Mouse (Mus musculus) liver, embryonic 13.5 days (tissue): ENCODE data around the gene Mast4. TPM values are rescaled to one million over a fixed set of nuclear protein-coding genes. Genes with fewer than 3 reads are reported as not detected.

ENCODE experiments used
- ATAC-seq: fragments of 200-750 bp; cut with Nextera tagmentation; 2 replicates; pipeline ENCODE4 v1.8.0; 2017; ENCODE audit warnings: low read depth, mild to moderate bottlenecking, moderate number of reproducible peaks, moderate library complexity
- DNase-seq: peaks from one replicate; pipeline ENCODE4 v3.0.0; 2022
- H3K27ac ChIP-seq: fragments of 300-500 bp; sonication (generic); 2 replicates; pipeline ENCODE4 v1.5.1; 2015; ENCODE audit warnings: moderate library complexity, mild to moderate bottlenecking, inconsistent platforms
- H3K27me3 ChIP-seq: fragments of 300-500 bp; sonication (generic); 2 replicates; pipeline ENCODE4 v1.6.1; 2015; ENCODE audit warnings: mild to moderate bottlenecking, inconsistent platforms
- H3K36me3 ChIP-seq: fragments of 300-500 bp; sonication (generic); 2 replicates; pipeline ENCODE4 v1.6.1; 2015; ENCODE audit warnings: mild to moderate bottlenecking, inconsistent platforms
- H3K4me1 ChIP-seq: fragments of 300-500 bp; sonication (generic); replicated peaks from 2 replicates; pipeline ENCODE4 v1.6.1; 2015; ENCODE audit warnings: inconsistent platforms
- H3K4me2 ChIP-seq: fragments of 300-500 bp; sonication (generic); 2 replicates; pipeline ENCODE4 v1.6.1; 2015; ENCODE audit warnings: inconsistent platforms, mild to moderate bottlenecking, moderate library complexity
- H3K4me3 ChIP-seq: fragments of 300-500 bp; sonication (generic); replicated peaks from 2 replicates; pipeline ENCODE4 v1.5.1; 2015; ENCODE audit warnings: mild to moderate bottlenecking, inconsistent platforms
- H3K9ac ChIP-seq: fragments of 300-500 bp; sonication (generic); 2 replicates; pipeline ENCODE4 v1.6.1; 2015; ENCODE audit warnings: mild to moderate bottlenecking, inconsistent platforms
- H3K9me3 ChIP-seq: fragments of 300-500 bp; sonication (generic); replicated peaks from 2 replicates; pipeline ENCODE4 v1.6.1; 2016; ENCODE audit warnings: inconsistent platforms
- WGBS: fragments of 180-500 bp; shearing (Covaris S2); methylation state at CpG from one replicate; pipeline ENCODE4 v1.1.7; 2015; ENCODE audit not compliant: insufficient replicate concordance; 5-methylcytosine and 5-hydroxymethylcytosine counted together
- polyA plus RNA-seq: library from polyadenylated mRNA; unstranded; fragments of >200 nt; fragmentation: Nextera tagmentation; extraction: Ambion mirVana; gene quantifications from 2 replicates; pipeline ENCODE4 v1.2.1, GENCODE M21; 2015

Mast4 gene
- polyA plus RNA-seq, 1 experiment from 2014 or later: 3.3 TPM

DNA sequence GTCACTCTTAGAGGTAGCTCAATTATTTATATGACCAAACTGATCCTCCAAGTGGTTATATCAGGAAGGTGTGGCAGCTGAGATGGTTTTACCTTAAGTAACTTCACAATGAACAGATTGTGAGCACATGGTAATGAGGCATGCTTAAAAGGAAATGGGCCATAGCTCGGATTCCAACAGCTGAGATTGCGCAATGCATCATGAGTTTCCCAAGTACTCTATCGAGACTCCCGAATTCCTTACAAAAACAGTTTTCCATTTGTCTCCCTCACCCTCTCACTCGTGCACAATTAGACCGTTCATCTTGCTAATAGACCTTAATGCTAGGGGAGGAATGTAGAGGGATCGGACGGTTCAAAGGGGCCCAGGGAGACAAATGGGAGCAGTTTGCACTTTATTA lies 564.1 kb downstream of the Mast4 start:
- H3K4me1 ChIP-seq: peaks cover 43% of the 10 kb centered on the region
- no peaks in the 10 kb centered on the region for H3K9me3 ChIP-seq
- H3K4me3 ChIP-seq: no peak overlapping the region
- H3K9ac ChIP-seq: no peak overlapping the region
- H3K27me3 ChIP-seq: no peaks in the 10 kb centered on the region
- 0 out of 2 replicates have a peak, but pooled peaks cover 6% of the 10 kb centered on the region for H3K36me3 ChIP-seq
- no peak overlapping the region for H3K4me2 ChIP-seq
- WGBS: 81% methylated on average over 8 of the region's 8 CpGs
- ATAC-seq: no peak
- no peak overlapping the region for H3K27ac ChIP-seq
- no peak for DNase-seq

DNA sequence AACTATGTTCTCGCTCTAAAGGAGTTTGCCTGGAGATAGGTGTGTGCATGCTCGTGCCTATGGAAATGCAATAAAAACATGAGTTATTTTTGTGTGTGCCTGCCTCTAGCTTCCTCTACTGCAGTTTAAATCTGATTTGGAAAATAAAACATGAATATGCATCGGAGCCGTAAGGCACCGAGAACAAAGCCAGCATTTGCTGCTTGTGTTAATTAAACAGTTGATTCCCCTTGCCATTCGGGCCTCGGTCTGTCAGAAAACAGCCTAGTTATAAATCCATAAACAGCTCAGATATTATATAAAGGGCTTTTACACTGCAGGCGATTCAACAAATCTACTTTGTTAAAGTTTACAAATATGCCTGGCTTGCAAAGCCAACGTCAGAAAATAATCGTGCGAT lies 565.8 kb downstream of the Mast4 start:
- DNase-seq: no peak
- H3K9ac ChIP-seq: no peak overlapping the region
- H3K36me3 ChIP-seq: 0 out of 2 replicates have a peak, but pooled peaks cover 6% of the 10 kb centered on the region
- no peak overlapping the region for H3K27ac ChIP-seq
- H3K4me3 ChIP-seq: no peak overlapping the region
- H3K9me3 ChIP-seq: no peaks in the 10 kb centered on the region
- no peaks in the 10 kb centered on the region for H3K27me3 ChIP-seq
- no peak for ATAC-seq
- WGBS: 83% methylated on average over 11 of the region's 11 CpGs
- H3K4me1 ChIP-seq: peaks cover 42% of the 10 kb centered on the region
- H3K4me2 ChIP-seq: no peak overlapping the region

GRCm38 (mm10) chr13:102767110-102767509 lies 567.2 kb downstream of the Mast4 start:
- WGBS: 38% methylated on average over 7 of the region's 7 CpGs
- Histone ChIP-seq H3K36me3 (0 out of 2 replicates have a peak, but pooled peaks cover 4% of the 10 kb centered on the region), H3K27ac (no peak overlapping the region), H3K9me3 (no peaks in the 10 kb centered on the region), H3K9ac (no peak overlapping the region), H3K4me2 (no peak overlapping the region), H3K27me3 (no peaks in the 10 kb centered on the region), H3K4me1 (peaks cover 29% of the 10 kb centered on the region), H3K4me3 (no peak overlapping the region)
- ATAC-seq: no peak
- DNase-seq: no peak

DNA sequence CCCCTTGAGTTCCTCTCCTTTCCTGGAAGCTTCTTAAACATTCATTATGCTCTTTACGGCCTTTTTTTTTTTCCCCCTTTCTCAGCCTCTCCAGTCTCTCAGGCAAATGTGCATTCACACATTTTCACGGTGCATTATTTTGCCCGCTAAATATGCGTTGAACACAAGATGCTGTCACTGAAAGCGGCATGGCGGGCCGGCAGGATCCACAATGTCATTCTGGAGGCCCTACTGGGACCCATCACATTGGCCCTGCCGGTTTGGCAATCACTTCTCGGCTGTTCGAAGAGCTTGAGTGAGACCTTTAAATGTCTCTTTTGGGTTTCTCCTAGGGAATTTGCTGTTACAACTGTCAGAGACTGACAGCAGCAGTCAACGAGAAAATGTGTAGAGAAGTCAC lies 569.1 kb downstream of the Mast4 start:
- Histone ChIP-seq H3K27me3 (no peaks in the 10 kb centered on the region), H3K4me2 (no peak overlapping the region), H3K9me3 (no peaks in the 10 kb centered on the region), H3K36me3 (no peaks in the 10 kb centered on the region), H3K4me1 (peaks cover 29% of the 10 kb centered on the region), H3K4me3 (no peak overlapping the region), H3K9ac (no peak overlapping the region), H3K27ac (no peak overlapping the region)
- 79% methylated on average over 11 of the region's 11 CpGs for WGBS
- DNase-seq (no peak), ATAC-seq (no peak)

- Histone ChIP-seq H3K36me3 (no peaks in the 10 kb centered on the region), H3K27ac (no peak overlapping the region), H3K9me3 (no peaks in the 10 kb centered on the region), H3K4me1 (peaks cover 29% of the 10 kb centered on the region), H3K9ac (no peak overlapping the region), H3K4me3 (no peak overlapping the region), H3K4me2 (no peak overlapping the region), H3K27me3 (no peaks in the 10 kb centered on the region)
- WGBS: 72% methylated on average over 1 of the region's 1 CpGs
- DNase-seq: no peak
- ATAC-seq: no peak
Observed at GRCm38 (mm10) chr13:102764218-102764617, 570.1 kb downstream of the Mast4 start.

DNA sequence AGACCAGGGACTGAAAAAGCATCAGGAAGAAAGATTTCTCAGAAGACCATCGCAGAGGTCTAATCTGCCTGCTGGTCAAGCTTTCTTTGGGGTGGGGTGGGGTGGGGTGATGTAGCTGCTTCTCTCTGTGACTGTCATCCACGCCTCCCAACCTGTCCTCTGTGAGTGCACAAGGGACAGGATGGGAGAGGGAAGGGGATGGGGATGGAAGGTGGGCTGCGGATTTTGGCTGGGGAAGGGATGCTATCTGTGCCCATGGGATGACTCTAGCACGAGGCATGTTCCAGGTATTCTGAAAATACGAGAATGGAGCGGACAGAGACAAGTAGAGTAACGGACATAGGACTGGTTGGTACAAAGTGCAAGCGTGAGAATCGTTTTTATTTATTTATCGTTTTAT lies 572.1 kb downstream of the Mast4 start:
- no peak overlapping the region for H3K27ac ChIP-seq
- H3K36me3 ChIP-seq: 0 out of 2 replicates have a peak, but pooled peaks cover 6% of the 10 kb centered on the region
- no peak overlapping the region for H3K4me3 ChIP-seq
- 84% methylated on average over 10 of the region's 10 CpGs for WGBS
- H3K27me3 ChIP-seq: no peaks in the 10 kb centered on the region
- peaks cover 31% of the 10 kb centered on the region for H3K4me1 ChIP-seq
- no peak for ATAC-seq
- H3K9me3 ChIP-seq: no peaks in the 10 kb centered on the region
- no peak overlapping the region for H3K9ac ChIP-seq
- DNase-seq: no peak
- no peak overlapping the region for H3K4me2 ChIP-seq

GRCm38 (mm10) chr13:102761410-102761809 lies 572.9 kb downstream of the Mast4 start:
- no peaks in the 10 kb centered on the region for H3K27me3 ChIP-seq
- H3K9ac ChIP-seq: no peak overlapping the region
- 0 out of 2 replicates have a peak, but pooled peaks cover 6% of the 10 kb centered on the region for H3K36me3 ChIP-seq
- ATAC-seq (no peak), DNase-seq (no peak)
- WGBS: 73% methylated on average over 9 of the region's 9 CpGs
- H3K4me1 ChIP-seq: peaks cover 24% of the 10 kb centered on the region
- no peak overlapping the region for H3K27ac ChIP-seq
- no peaks in the 10 kb centered on the region for H3K9me3 ChIP-seq
- no peak overlapping the region for H3K4me2 ChIP-seq
- H3K4me3 ChIP-seq: no peak overlapping the region

DNA sequence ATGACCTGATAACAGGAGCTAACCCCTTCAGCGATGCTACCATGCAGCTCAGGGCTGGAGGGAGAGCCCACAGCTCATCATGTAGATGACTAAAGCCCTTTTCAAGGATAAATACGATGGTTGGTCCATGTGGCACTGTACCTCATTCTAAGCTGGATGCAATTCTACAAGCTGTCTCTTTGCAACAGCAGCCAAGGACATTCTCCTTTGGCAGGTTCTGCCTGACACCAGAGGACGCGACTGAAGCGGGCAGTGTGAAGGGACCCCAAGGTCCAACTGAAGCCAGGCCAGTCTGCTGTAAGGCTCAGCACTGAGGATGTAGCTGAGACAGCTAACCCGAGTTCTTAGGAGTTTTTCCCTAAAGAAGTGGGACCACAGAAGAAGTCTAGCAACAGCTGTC lies 576.3 kb downstream of the Mast4 start:
- 72% methylated on average over 6 of the region's 6 CpGs for WGBS
- no peak for DNase-seq

GRCm38 (mm10) chr13:102756071-102756470 lies 578.2 kb downstream of the Mast4 start:
- Histone ChIP-seq H3K27me3 (no peaks in the 10 kb centered on the region), H3K9ac (no peak overlapping the region), H3K27ac (no peak overlapping the region), H3K4me2 (no peak overlapping the region), H3K36me3 (peaks cover 12% of the 10 kb centered on the region; the same call in 1 of the 2 replicates), H3K9me3 (no peaks in the 10 kb centered on the region), H3K4me3 (no peak overlapping the region), H3K4me1 (peaks cover 25% of the 10 kb centered on the region)
- no peak for ATAC-seq
- 84% methylated on average over 8 of the region's 8 CpGs for WGBS
- DNase-seq: no peak

More for the DNA sequence above, 576.3 kb downstream of the Mast4 start:
- no peak for ATAC-seq
- Histone ChIP-seq H3K4me3 (no peak overlapping the region), H3K27ac (no peak overlapping the region), H3K9ac (no peak overlapping the region), H3K27me3 (no peaks in the 10 kb centered on the region), H3K4me1 (peaks cover 25% of the 10 kb centered on the region), H3K9me3 (no peaks in the 10 kb centered on the region), H3K4me2 (no peak overlapping the region), H3K36me3 (0 out of 2 replicates have a peak, but pooled peaks cover 6% of the 10 kb centered on the region)

DNA sequence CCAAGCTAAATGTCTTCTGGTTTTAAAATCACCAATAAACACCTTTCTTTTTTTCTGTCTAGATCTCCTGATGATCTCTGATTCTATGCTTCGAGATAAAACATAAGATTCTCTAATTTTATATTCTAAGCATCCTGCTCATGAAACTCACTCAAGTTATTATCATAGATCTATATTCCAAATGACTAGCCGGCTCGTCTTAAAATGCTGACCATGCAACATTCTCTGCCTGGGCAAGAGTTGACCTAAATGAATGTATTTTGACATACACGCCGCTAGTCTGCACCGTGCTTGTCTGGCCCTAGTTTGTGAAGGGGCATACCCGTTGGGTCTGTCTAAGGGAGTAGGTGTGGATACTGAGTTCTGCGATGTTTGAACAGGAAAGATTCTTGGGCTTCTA lies 579.2 kb downstream of the Mast4 start:
- Histone ChIP-seq H3K4me1 (peaks cover 25% of the 10 kb centered on the region), H3K4me2 (no peak overlapping the region), H3K27me3 (no peaks in the 10 kb centered on the region), H3K4me3 (no peak overlapping the region), H3K9me3 (no peaks in the 10 kb centered on the region), H3K27ac (no peak overlapping the region), H3K9ac (no peak overlapping the region), H3K36me3 (peaks cover 19% of the 10 kb centered on the region; the same call in 1 of the 2 replicates)
- DNase-seq (no peak), ATAC-seq (no peak)
- 85% methylated on average over 8 of the region's 8 CpGs for WGBS

DNA sequence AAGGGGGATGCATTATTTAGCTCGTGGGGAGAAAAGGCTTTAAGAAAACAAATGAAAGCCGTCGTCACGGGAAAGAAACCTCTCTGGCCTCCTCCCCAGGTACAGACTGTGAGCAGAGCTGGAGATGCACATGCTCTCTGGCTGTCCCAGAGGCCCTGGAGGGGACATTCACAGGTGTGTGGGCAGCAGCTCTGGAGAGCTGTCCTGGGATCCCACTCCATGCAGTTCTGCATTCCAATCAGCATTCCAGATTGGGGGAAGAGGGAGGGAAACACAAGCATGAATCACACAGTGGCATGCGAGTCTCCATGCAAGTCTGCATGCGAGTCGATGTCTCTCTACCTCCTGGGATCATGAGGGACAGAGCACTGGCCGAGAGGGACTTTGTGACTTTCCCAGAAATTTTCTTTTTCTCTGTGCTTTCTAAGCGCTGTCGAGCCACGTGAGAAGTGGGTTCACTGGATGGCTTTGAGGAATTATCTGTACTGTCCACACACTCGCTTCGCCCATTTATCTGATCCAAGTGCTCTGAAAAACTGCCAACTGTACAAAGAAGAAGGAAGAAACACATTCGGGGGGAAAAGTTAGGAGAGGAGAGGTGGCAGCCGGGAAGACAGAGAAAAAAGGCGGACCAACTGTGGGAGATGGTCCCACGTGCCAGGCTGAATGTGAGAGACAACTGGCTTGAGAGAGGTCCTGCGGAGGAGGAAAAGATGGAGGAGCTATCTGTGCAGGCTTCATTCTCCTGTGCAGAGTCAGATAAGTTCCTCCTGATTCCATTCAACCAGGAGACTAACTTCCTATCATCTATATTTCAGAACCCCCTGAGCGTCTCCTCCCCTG lies 580.4 kb downstream of the Mast4 start:
- peaks cover 25% of the 10 kb centered on the region for H3K4me1 ChIP-seq
- peaks cover 26% of the 10 kb centered on the region; the same call in 1 of the 2 replicates for H3K36me3 ChIP-seq
- H3K27ac ChIP-seq: peak overlapping the region; percentile 47
- ATAC-seq (peak; percentile 90), DNase-seq (peak; percentile 53)
- no peak overlapping the region for H3K4me3 ChIP-seq
- 40% methylated on average over 19 of the region's 19 CpGs for WGBS
- no peaks in the 10 kb centered on the region for H3K27me3 ChIP-seq
- peak overlapping the region; percentile 46 for H3K9ac ChIP-seq
- peak overlapping the region; percentile 39; the same call in 1 of the 2 replicates for H3K4me2 ChIP-seq
- H3K9me3 ChIP-seq: no peaks in the 10 kb centered on the region

GRCm38 (mm10) chr13:102749891-102750290 lies 584.4 kb downstream of the Mast4 start:
- ATAC-seq (no peak), DNase-seq (no peak)
- Histone ChIP-seq H3K9ac (no peak overlapping the region), H3K4me3 (no peak overlapping the region), H3K9me3 (no peaks in the 10 kb centered on the region), H3K27me3 (no peaks in the 10 kb centered on the region), H3K4me2 (no peak overlapping the region), H3K4me1 (peaks cover 17% of the 10 kb centered on the region), H3K27ac (no peak overlapping the region), H3K36me3 (peaks cover 20% of the 10 kb centered on the region; the same call in 1 of the 2 replicates)
- 82% methylated on average over 10 of the region's 10 CpGs for WGBS
